Mouse (Mus musculus) CH12.LX (cell line): Measurements from ENCODE around the gene Gfy.

Experiments
- CTCF ChIP-seq, 2 experiments: IDR thresholded peaks in 1 of 2; conservative IDR thresholded peaks in 1 of 2; 2 replicates each; pipeline ENCODE4 v1.5.1; 2011 to 2012; ENCODE audit warnings: low read depth in 2 of 2, low read length in 2 of 2, improper control_type of control experiment in 1 of 2, inconsistent platforms in 1 of 2, mild to moderate bottlenecking in 1 of 2, moderate library complexity in 1 of 2
- EP300 ChIP-seq: IDR thresholded peaks from 2 replicates; pipeline ENCODE4 v1.6.1; 2011; ENCODE audit warnings: low read length, improper control_type of control experiment
- GABPA ChIP-seq: IDR thresholded peaks from 2 replicates; pipeline ENCODE4 v1.6.1; 2012; ENCODE audit warnings: low read depth, low read length, improper control_type of control experiment, inconsistent platforms; ENCODE audit not compliant: insufficient replicate concordance
- JUND ChIP-seq: conservative IDR thresholded peaks from 2 replicates; pipeline ENCODE4 v1.6.1; 2011; ENCODE audit warnings: low read depth, low read length, improper control_type of control experiment
- MAFK ChIP-seq: IDR thresholded peaks from 2 replicates; pipeline ENCODE4 v1.6.1; 2011; ENCODE audit warnings: low read length, improper control_type of control experiment; ENCODE audit not compliant: insufficient replicate concordance
- MAZ ChIP-seq: IDR thresholded peaks from 2 replicates; pipeline ENCODE4 v1.6.1; 2012; ENCODE audit warnings: low read depth, mild to moderate bottlenecking, inconsistent platforms, low read length, improper control_type of control experiment, moderate library complexity
- MXI1 ChIP-seq: IDR thresholded peaks from 2 replicates; pipeline ENCODE4 v1.6.1; 2011; ENCODE audit warnings: mild to moderate bottlenecking, low read depth, low read length, improper control_type of control experiment
- POLR2A ChIP-seq: IDR thresholded peaks from 2 replicates; pipeline ENCODE4 v1.6.1; 2011; ENCODE audit warnings: low read depth, mild to moderate bottlenecking, improper control_type of control experiment, low read length
- RAD21 ChIP-seq: IDR thresholded peaks from 2 replicates; pipeline ENCODE4 v1.6.1; 2011; ENCODE audit warnings: low read depth, mild to moderate bottlenecking, low read length, improper control_type of control experiment, moderate library complexity
- TBP ChIP-seq: conservative IDR thresholded peaks from 2 replicates; pipeline ENCODE4 v1.6.1; 2011; ENCODE audit warnings: low read depth, low read length, improper control_type of control experiment
- USF1 ChIP-seq: IDR thresholded peaks from 2 replicates; pipeline ENCODE4 v1.6.1; 2014; ENCODE audit warnings: low read depth, mild to moderate bottlenecking, inconsistent platforms, low read length, improper control_type of control experiment

DNA sequence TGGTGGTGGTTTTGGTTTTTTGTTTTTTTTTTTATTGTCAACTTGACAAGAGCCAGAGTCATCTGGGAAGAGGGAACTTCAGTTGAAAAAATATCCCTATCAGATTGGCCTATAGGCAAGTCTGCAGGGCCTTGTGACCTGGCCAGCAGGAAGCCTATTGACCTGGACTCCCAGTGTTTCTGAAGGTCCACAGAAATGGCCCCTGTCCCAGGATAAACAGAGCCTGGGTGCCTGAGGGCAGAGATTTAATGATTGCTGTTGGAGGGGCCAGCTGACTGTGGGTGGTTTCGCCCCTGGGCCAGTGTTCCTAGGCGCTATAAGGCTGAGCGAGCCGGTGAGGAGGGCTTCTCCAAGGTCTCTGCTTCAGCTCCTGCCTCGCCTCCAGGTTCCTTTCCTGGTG is 34.3 kb upstream of the Gfy start:
- TF ChIP-seq EP300 (no peak), JUND (no peak), GABPA (no peak), POLR2A (no peak), RAD21 (no peak), MXI1 (no peak), USF1 (no peak), CTCF (conservative IDR thresholded peaks at IDR 0.05 in 1 of 2, IDR thresholded peaks at IDR 0.05 in 1 of 2; ENCODE audit: low read depth in 2 of 2, low read length in 2 of 2) (no peak), MAZ (no peak), MAFK (no peak), TBP (no peak)
